Mouse (Mus musculus): ENCODE results near the gene F12. TPM values are rescaled to one million over a fixed set of nuclear protein-coding genes. Genes with fewer than 3 reads are reported as not detected.

F12 gene
- total and polyA plus RNA-seq, 3 experiments, result not detected

- H3K9me3 ChIP-seq (replicated peaks; ENCODE audit: low read length), result no peaks in the 10 kb centered on the region
- peaks cover 17 to 48% of the 10 kb centered on the region in 2 experiments for H3K4me1 ChIP-seq (ENCODE audit: control insufficient read depth in 1 of 2, insufficient read depth in 2 of 2)
- H3K4me2 ChIP-seq (ENCODE audit: insufficient read depth, low read depth, poor library complexity, severe bottlenecking), result no peak overlapping the region
- no peak overlapping the region for H3K4me3 ChIP-seq (replicated peaks in 1 of 3; ENCODE audit: low read depth in 2 of 3, low read length in 2 of 3, poor library complexity in 1 of 3)
- H3K36me3 ChIP-seq (replicated peaks in 1 of 2; ENCODE audit: control insufficient read depth in 1 of 2, insufficient read depth in 1 of 2, low read length in 1 of 2), result peaks cover 12 to 24% of the 10 kb centered on the region in 2 experiments
- TF ChIP-seq EP300 (IDR thresholded peaks at IDR 0.05; ENCODE audit: low read length), result no peak
- no peak for TF ChIP-seq MYC (IDR thresholded peaks at IDR 0.05; ENCODE audit: low read depth, low read length)
- TF ChIP-seq ZMIZ1 (IDR thresholded peaks at IDR 0.05; ENCODE audit: low read depth, low read length), result no peak
- TF ChIP-seq USF1 (IDR thresholded peaks at IDR 0.05; ENCODE audit: low read depth, low read length), result no peak
- no peak for TF ChIP-seq BHLHE40 (IDR thresholded peaks at IDR 0.05; ENCODE audit: low read depth, low read length)
- no peak for TF ChIP-seq JUN (IDR thresholded peaks at IDR 0.05; ENCODE audit: insufficient read depth, low read depth, low read length)
- no peak for TF ChIP-seq MAZ (IDR thresholded peaks at IDR 0.05; ENCODE audit: low read depth, low read length)
- TF ChIP-seq ETS1 (conservative IDR thresholded peaks at IDR 0.05; ENCODE audit: low read depth, low read length), result no peak
- no peaks in the 10 kb centered on the region for H3K79me2 ChIP-seq (replicated peaks; ENCODE audit: control insufficient read depth, extremely low read depth, insufficient read depth, poor library complexity, severe bottlenecking)
- H3K9ac ChIP-seq (ENCODE audit: insufficient read depth, low read depth), result no peak overlapping the region
- in situ Hi-C loops (cut with MboI; ENCODE audit: low pct_ligation_motif_present, low pct_unique_long_range_greater_than_20kb, low sequenced_read_pairs), result no loop called here
- no peaks in the 10 kb centered on the region for H3K27me3 ChIP-seq (replicated peaks)
- dilution Hi-C loops (cut with MboI; ENCODE audit: extremely low pct_ligation_motif_present, extremely low pct_unique_long_range_greater_than_20kb, low sequenced_read_pairs), result no loop called here
- DNase-seq (ENCODE audit: extremely low read depth), result no peak
- no peak overlapping the region for H3K27ac ChIP-seq (ENCODE audit: insufficient read depth, low read depth)
Measured at GRCm38 (mm10) chr13:55374206-55374924, 52.2 kb downstream of the F12 start.

- Histone ChIP-seq H3K9ac (ENCODE audit: insufficient read depth, low read depth) (no peak overlapping the region), H3K27ac (ENCODE audit: insufficient read depth, low read depth) (no peak overlapping the region), H3K36me3 (replicated peaks in 1 of 2; ENCODE audit: control insufficient read depth in 1 of 2, insufficient read depth in 1 of 2, low read length in 1 of 2) (peaks cover 0 to 5% of the 10 kb centered on the region in 2 experiments), H3K79me2 (replicated peaks; ENCODE audit: control insufficient read depth, extremely low read depth, insufficient read depth, poor library complexity, severe bottlenecking) (no peaks in the 10 kb centered on the region), H3K27me3 (replicated peaks) (no peaks in the 10 kb centered on the region), H3K9me3 (replicated peaks; ENCODE audit: low read length) (no peaks in the 10 kb centered on the region), H3K4me3 (replicated peaks in 1 of 3; ENCODE audit: low read depth in 2 of 3, low read length in 2 of 3, poor library complexity in 1 of 3) (no peak overlapping the region), H3K4me2 (ENCODE audit: insufficient read depth, low read depth, poor library complexity, severe bottlenecking) (no peak overlapping the region), H3K4me1 (ENCODE audit: control insufficient read depth in 1 of 2, insufficient read depth in 2 of 2) (peaks cover 22 to 61% of the 10 kb centered on the region in 2 experiments)
- TF ChIP-seq E2F4 (IDR thresholded peaks at IDR 0.05; ENCODE audit: insufficient replicate concordance, low read depth, low read length) (no peak), USF2 (conservative IDR thresholded peaks at IDR 0.05; ENCODE audit: low read depth, low read length) (no peak), POLR2A (IDR thresholded peaks at IDR 0.05; ENCODE audit: low read depth, low read length) (no peak), MYC (IDR thresholded peaks at IDR 0.05; ENCODE audit: low read depth, low read length) (no peak), ZNF384 (IDR thresholded peaks at IDR 0.05; ENCODE audit: low read depth, low read length) (no peak), IRF4 (IDR thresholded peaks at IDR 0.05; ENCODE audit: low read depth, low read length) (no peak), EP300 (IDR thresholded peaks at IDR 0.05; ENCODE audit: low read length) (no peak), ZMIZ1 (IDR thresholded peaks at IDR 0.05; ENCODE audit: low read depth, low read length) (no peak), POLR2AphosphoS2 (IDR thresholded peaks at IDR 0.05; ENCODE audit: low read depth, low read length) (no peak), PAX5 (IDR thresholded peaks at IDR 0.05; ENCODE audit: low read length) (no peak), TBP (conservative IDR thresholded peaks at IDR 0.05; ENCODE audit: low read depth, low read length) (no peak), CHD2 (IDR thresholded peaks at IDR 0.05; ENCODE audit: low read length) (no peak), ZC3H11A (IDR thresholded peaks at IDR 0.05; ENCODE audit: low read depth, low read length) (no peak), CTCF (conservative IDR thresholded peaks at IDR 0.05 in 1 of 2, IDR thresholded peaks at IDR 0.05 in 1 of 2; ENCODE audit: low read depth in 2 of 2, low read length in 2 of 2) (no peak), KAT2A (IDR thresholded peaks at IDR 0.05; ENCODE audit: insufficient replicate concordance, low read length) (no peak), MAX (IDR thresholded peaks at IDR 0.05; ENCODE audit: low read length) (no peak)
- in situ Hi-C loops (cut with MboI; ENCODE audit: low pct_ligation_motif_present, low pct_unique_long_range_greater_than_20kb, low sequenced_read_pairs), result no loop called here
- DNase-seq (ENCODE audit: extremely low read depth), result no peak
- dilution Hi-C loops (cut with MboI; ENCODE audit: extremely low pct_ligation_motif_present, extremely low pct_unique_long_range_greater_than_20kb, low sequenced_read_pairs), result no loop called here
Measured at GRCm38 (mm10) chr13:55371740-55372139, 54.9 kb downstream of the F12 start.

All from CH12.LX (cell line).